Mouse (Mus musculus): Measurements from ENCODE around the gene Gak. TPM values are rescaled to one million over a fixed set of nuclear protein-coding genes. Genes with fewer than 3 reads are reported as not detected.

Gene Gak
- 10 to 100 TPM; 98.6 to 99.1 TPM for total RNA-seq (2021)

DNA sequence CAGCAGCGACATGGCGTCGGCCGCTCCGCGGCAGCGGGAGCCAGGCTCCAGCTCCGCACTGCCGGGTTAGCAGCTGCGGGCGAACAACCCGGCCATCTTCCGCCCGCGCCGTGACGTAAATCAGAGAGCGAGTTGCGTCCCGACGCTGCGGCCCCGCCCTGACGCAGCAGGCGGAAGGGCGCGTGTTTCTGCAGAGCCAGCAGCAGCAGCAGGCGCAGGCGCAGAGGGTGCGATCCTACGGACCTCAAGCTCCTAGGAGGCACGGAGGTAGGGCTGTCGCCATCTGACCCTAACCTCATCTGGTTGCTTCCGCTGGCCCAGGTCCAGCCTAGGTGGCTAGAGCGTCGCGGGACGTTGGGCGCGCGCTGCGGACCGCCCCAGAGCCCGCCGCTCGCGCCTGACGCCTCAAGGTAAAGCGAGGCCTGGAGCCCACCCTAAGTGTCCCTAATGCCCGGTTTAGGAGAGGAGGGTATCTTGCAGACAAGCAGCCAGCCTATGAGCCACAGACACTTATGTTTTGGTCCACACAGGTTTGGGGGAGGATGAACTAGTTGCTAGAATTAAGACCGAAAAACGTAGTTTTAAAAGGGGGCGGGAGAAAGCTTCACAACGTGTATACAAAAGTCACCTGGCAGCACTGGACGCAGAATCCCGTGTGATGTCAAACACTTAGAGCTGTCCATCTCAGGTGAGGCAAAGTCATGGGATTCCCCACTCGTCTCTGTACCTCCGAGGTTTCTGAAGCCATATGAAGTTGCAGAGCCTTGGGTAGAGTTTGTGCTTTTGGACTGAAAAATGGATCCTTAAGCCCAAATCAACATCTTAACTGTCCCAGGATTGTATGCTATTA is at the start of gene Gak, which contains the start of gene Tmem175:
Gene Gak (minus strand): TSS at position 122 of the 850 bp plus-strand sequence.
Gene Tmem175 (plus strand): TSS at position 137 of the 850 bp plus-strand sequence.
- intact Hi-C loops (cut with DNase I): no loop called here
- DNase-seq (ENCODE audit: low spot score in 2 of 2): peak; percentile 95 to 96

DNA sequence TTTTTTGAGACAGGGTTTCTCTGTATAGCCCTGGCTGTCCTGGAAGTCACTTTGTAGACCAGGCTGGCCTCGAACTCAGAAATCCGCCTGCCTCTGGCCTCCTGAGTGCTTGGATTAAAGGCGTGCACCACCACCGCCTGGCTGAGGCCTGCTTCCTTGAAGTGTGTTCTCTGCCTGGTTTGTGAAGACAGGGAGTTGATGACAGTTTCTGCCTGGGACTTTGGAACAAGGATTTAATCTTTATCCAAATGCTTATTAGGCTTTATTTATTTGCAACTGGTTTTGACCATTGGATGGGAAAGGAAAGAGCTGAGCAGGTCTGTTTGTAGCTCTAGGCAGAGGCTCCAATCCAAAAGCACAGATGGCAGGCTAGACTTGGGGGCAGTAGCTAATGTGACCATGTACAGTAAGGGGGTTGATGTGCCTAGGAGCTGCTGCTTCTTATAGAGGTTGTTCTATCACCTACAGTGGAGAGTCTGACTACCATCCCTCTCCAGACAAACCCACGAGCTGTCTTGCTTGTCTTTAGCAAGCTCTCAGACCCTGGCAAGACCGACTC is 48.8 kb upstream of the Gak start:
- intact Hi-C loops (cut with DNase I): loop anchor here (10.0 kb wide), 1 partner anchor 876 kb away; the partner anchor contains the start of gene Crlf2
- no peak for DNase-seq (ENCODE audit: low spot score in 2 of 2)

DNA sequence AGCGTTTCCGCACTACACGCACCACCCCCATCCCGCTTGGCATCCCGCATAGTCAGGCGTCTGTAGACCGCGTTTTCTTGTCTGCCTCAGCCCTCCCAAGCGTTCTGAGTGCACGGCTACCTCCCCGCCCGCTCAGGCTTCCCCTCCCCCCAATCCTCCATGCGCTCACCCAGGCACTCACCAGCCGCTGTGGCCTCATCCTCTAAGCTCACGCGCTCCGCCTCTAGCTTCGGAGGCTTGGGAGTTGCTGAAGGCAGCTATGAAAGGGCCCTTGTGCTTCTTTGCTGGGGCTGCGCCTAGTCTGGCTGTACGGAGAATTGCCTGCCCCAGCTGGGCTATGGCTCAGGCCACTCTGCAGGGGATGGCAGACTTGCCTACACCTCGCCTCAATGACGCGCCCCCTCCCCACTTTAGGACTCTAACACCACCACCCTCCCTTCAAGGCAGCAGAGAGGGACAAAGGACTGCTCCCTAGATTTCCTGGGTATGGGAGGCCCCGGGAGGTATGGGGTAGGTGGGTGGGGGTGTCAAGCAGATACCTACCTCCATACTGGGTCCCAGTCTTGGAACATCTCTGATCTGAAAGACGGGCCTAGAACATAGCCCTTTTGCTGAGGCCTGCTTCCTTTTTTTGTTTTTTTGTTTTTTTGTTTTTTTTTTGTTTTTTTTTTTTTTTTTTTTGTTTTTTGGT is 48.2 kb upstream of the Gak start:
- peak; percentile 82 to 92 for DNase-seq (ENCODE audit: low spot score in 2 of 2)
- intact Hi-C loops (cut with DNase I): loop anchor here (10.0 kb wide), 1 partner anchor 877 kb away; the partner anchor contains the start of gene Crlf2

DNA sequence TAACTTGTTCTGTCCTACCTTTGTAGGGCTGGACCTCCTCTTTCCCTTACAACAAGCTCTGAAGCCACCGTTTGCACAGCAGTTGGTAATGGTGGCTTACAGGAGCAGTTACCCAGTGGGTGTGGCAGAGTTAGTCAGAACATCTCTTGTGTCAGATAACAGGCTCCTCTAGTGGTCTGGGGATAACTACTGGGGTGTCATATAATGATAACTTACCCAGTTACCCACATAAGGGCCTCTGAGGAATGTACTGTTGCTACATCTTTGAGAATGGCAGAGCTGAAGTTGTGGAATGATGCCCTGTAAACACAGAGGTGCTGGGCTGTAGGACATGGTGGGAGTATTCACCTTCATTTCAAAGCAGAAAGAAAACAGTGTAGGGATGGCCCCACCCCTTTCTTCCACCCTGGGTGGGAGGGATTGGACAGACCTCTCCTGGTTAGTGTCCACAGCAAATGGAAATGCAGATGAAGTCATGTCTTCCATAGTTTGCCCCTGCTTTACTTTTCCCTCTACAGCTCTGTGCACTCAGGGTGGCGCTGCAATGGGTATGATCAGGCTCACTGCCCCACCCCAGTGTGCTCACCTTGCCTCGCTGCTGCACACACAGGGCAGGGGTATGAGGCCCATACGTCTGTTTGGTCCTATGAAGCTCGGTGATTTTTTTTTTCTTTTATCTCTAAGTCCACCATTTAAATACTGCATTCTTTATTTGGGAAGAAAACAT is 47.4 kb upstream of the Gak start:
- DNase-seq (ENCODE audit: low spot score in 2 of 2): no peak
- intact Hi-C loops (cut with DNase I): loop anchor here (10.0 kb wide), 1 partner anchor 878 kb away; the partner anchor contains the start of gene Crlf2

DNA sequence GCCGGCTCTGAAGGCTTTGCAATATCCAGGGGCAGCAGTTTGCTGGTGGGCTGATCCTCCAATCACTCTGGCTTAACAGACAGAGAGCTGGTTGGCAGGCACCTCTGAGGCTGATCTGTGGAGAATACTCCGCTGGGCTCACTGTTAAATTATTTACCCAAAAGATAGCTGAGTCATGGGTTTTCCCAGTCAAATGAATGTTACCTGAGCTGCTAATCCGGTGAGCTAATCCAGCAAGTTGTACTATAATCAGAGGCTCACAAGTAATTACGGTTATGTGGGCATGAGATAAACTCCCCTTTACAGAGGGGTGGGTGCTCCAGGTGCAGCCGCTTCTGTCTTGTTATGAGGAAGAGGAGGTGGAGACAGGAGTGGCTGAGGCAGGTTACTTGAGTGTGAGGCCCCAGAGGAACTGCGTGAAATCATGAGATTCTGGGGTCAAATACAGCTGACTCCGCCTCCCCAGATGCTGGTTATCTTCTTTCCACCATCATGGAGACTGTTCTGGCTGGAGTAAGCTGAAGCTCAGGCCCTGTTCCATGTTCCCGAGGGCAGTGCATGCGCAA is 45.8 kb upstream of the Gak start, which contains the start of gene Slc26a1:
Gene Slc26a1 (minus strand): TSS at position 319 of the 566 bp plus-strand sequence.
- no peak for DNase-seq (ENCODE audit: low spot score in 2 of 2)

DNA sequence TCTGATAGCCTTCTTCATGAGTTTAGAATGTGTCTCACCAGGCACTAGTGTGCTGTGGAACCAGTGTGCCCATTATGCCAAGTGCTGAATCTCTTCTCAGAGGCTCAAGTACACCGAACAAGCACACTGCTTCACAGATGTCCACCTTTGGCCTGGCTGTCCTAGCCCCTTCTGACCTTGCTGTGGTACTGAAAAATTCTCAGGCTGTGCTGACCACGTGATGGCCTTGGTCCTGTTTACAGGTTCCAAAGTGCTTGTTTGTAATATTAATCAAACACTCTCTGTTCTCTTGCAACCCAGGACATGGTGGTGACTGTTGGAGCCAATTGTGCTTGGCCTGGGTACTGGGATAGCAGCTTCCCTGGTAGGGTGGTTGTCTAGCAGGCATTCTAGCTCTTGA is 45.1 kb upstream of the Gak start:
- DNase-seq (ENCODE audit: low spot score in 2 of 2): no peak
- intact Hi-C loops (cut with DNase I): loop anchor here (10.0 kb wide), 1 partner anchor 880 kb away; the partner anchor contains the start of gene Crlf2

More for the DNA sequence above, 45.8 kb upstream of the Gak start, which contains the start of gene Slc26a1:
- intact Hi-C loops (cut with DNase I): loop anchor here (10.0 kb wide), 1 partner anchor 879 kb away; the partner anchor contains the start of gene Crlf2

DNA sequence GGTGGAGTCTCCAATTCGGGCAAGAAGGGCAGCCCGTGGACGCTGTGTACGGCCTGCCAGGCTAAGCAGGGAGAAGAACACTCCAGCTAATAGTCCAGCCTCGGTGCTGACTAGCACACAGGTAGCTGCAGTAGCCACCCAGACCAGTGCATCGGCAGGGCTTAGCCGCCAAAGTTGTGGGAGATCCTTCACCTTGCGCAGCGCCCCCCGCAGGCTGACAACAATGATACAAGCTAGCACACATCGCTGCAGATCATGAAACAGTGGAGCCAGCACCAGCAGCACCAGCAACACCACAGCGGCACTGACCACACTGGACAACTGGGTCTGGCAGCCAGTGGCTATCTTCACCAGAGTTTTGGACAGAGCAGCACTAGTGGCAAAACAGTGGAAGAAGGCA is 42.2 kb upstream of the Gak start:
- DNase-seq (ENCODE audit: low spot score in 2 of 2): no peak
- intact Hi-C loops (cut with DNase I): loop anchor here (2.0 to 10.0 kb wide), 2 partner anchors 55 to 883 kb away; partner anchors contain the start of gene Crlf2

DNA sequence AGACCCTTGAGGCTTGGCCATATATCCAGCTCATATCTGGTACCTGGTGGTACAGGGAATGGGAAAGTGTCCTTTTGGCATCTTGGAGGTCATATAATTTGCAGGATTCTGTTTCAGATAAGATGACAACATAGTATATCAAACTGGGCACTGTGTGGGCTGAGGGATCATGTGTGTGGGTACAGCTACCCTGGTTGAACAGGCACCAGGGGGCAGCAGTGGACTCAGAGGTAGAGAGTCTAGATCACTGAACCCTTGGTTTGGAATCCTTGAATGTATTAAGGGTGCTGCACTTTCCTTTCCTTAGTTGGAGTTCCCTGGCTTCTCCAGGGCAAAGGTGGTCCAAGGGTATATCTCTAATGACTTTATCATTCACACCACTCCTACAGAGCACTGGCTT is 41.2 kb upstream of the Gak start:
- DNase-seq (ENCODE audit: low spot score in 2 of 2): no peak
- intact Hi-C loops (cut with DNase I): loop anchor here (2.0 to 10.0 kb wide), 2 partner anchors 56 to 884 kb away; partner anchors contain the start of gene Crlf2

DNA sequence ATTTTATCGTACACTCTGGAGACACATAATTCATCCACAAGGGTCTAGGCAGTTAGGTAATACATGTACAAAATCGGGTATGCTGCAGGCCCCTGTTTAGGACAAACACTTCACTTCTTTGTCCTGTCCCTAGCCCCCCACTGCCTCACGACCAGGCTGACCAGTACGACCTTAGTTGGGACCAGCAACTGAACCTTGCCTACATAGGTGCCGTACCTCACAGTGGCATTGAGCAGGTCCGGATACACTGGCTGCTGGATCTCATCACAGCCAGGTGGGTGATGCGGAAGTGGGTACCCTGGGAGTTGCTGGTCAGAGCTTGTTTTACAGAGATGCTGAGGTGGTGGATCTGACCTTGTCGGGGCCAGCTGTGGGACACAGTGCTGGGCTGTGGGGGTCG is 40.4 kb upstream of the Gak start:
- intact Hi-C loops (cut with DNase I): loop anchor here (2.0 to 10.0 kb wide), 2 partner anchors 57 to 885 kb away; partner anchors contain the start of gene Crlf2

DNA sequence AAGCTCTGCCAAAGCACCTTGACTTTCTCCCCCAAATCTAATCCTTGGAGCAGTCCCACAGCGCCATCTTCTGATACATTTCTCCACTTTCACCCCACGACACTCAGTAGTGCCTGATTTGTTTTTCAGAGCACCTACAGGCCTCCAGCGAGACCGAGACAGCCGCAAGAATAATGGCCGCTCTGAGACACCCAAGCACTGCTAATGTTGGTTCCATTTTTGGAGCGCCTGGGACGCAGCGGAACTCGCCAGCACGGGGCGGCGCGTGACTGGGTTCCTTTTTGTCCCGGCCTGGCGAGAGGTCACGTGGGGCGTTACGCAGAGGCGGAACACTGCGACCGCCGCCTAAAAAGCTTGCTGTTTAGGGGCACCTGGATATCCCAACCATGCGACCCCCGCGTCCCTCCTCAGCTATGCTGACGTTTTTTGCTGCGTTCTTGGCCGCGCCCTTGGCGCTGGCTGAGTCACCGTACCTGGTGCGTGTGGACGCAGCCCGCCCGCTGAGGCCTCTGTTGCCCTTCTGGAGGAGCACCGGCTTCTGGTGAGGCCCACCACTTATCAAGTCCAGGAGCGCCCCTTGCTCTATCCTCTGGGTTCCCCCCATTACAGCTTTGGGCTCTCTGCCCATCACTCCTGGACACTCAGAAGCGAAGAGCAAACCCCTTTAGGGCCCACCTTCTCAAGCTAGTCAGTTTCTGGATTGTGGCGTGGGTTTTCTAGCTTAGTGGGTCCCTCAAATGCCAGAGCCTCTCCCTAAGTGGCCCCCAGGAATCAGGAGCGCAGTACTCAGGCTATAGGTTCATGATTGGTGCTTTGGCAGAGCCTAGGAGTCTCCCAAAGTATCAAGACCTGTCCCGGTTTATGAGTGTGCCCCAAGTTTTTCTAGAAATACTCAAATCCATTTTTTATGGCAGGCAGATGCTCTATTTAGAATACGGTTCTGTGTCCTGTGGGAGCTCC is 39.7 kb upstream of the Gak start, which contains the start of gene Dgkq:
Gene Dgkq (minus strand): TSS at position 696 of the 960 bp plus-strand sequence.
- DNase-seq (ENCODE audit: low spot score in 2 of 2): peak; percentile 89 to 93
- intact Hi-C loops (cut with DNase I): no loop called here

More for the DNA sequence above, 40.4 kb upstream of the Gak start:
- no peak for DNase-seq (ENCODE audit: low spot score in 2 of 2)

DNA sequence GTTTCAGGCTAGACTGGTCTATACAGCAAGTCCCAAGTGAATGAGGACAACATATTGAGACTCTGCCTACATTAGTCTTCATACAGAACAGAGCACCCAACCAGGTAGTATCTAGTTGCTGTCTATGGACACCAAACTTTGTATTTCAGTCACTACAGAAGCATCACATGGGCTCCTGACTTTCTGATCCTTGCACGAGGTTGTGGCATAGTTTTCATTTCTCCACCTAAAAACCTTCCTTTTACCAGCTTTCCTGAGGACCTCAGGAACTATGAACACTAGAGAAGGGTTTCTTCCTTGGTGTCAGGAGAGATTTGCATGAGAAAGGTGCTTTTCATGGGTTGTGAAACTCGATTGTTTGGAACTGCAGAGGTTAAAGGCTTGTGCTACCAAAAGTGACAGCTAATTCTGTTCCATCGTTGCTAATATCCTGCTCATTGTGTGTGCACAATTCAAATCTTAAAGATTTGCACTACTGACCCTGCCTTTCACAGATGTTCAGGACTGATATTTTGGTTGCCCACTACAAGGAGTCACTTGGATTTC is 38.9 kb upstream of the Gak start:
- no peak for DNase-seq (ENCODE audit: low spot score in 2 of 2)
- intact Hi-C loops (cut with DNase I): no loop called here

DNA sequence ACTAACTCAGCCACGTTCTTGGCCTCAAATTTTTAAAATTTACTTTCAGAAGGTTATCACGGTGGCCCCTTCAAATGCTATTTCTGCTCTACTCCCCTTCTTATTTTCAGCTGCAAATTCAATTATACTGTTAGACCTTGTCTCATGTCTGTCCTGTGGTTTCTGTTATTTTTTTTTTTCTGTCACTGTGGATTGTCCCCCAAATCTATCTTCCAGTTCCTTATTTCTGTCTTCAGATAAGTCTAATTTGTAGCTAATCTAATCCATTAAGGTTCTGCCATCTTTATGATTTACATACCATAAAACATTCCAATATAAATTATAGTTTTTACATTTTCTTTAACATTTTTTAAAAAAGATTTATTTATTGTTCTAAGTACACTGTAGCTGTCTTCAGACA is 37.8 kb upstream of the Gak start:
- no peak for DNase-seq (ENCODE audit: low spot score in 2 of 2)
- intact Hi-C loops (cut with DNase I): no loop called here

DNA sequence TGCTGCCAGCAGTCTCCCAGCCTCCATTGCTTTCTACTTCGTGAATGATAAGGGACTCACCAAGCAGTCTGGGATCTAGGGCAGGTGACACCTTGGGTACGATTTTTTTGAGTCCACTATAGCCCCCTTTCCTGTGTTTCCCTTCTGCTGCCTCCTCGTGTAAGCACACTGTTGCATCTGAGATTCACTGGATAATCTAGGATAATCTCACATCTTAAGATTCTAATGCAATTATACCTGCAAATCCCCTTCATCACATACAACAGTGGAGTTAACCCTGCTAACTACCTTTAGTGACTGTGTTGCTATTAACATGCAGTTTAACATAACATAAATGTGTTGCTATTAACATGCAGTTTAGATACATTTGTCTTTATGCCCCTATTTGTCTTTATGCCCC is 35.5 kb upstream of the Gak start:
- no peak for DNase-seq (ENCODE audit: low spot score in 2 of 2)
- intact Hi-C loops (cut with DNase I): no loop called here

DNA sequence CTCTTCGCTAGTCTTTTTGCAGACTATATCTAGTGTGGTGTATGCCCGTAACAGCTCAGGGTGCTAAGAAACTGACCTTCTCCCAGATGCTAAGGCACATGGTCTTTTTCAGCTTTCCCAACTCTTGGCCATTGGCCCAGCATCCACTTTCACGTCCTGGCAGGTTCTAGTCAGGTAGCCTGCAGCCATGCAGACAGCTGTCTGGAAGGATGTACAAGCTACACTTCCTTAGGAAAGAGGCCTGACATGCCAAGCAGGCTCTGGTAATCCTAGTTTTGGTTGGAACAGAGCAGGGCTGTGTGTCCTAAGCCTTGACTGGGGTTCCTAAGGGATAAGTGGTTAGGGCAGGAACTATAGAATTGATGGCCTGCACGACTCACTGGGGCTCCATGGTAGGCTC is 33.2 kb upstream of the Gak start:
- DNase-seq (ENCODE audit: low spot score in 2 of 2): no peak
- intact Hi-C loops (cut with DNase I): no loop called here

DNA sequence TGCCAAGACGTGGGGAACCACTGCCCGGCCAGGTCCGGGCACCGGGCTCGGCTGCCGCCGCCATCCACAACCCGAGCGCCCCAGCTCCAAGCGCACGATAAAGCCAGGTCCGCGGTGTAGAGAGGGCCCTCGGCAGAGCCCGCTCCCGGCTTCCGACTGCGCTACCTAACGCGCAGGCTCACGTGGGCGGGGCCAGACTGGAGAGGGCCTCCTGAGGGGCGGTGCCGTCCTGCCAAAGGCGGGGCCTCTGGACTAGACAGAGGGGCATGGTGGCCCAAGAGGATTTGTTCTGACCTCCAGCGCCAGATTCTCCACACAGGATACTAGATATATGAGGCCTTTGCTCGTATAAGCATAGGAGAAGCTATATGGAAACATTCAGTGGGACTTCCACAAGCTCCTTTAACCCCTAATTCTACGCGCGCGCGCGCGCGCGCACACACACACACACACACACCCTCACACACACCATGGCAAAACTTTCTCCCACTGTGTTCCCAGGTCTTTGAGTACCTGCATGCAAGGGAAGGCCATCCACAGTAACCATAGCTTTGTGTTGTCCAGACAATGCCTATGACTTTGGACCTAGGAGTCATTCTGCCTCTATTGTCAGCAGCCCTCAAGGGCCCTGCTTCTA is 31.2 kb upstream of the Gak start:
- peak; percentile 89 to 93 for DNase-seq (ENCODE audit: low spot score in 2 of 2)
- intact Hi-C loops (cut with DNase I): no loop called here

DNA sequence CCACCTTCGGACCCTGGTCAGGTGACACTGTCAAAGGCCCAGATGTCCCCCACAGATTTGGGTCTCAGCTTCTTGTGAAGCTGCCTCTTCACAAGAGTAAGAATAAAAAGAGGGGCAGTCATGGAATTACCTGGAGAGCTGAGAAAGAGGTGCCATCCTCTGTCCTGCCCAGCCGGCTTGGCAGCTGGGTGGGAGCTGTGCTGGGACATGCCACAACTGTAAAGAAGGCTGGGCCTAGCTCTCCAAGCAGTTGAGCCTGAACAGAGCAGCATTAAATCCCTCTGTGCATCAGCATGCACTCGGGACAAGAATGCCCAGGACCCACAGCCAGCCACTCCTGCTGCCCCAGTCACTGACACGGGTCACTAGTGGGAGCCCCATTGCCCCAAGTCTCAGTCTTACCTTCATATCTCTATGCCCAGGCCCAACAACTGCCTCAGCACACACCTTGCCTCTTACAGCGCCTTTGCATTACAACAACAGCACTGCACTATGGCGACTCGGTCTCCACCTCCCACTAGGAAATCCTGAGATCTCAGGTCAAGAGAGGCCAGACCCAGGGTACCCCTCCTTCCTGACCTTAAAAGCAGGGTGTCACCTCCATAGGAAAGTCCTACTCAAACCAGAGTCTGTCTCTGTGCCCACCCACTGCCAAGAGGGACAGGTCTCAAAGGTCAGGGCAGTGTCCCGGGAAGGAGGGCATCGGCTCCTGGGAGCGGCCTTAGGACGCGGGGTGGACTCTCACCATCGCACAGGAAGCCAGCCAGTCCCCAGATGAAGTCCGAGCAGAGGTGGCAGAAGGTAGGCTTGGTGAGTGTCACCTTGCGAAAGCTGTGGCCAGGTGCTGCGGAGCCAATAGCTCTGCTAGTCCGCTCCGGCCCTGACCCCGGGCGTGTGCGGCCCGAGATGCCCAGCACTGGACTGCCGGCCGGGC is 30.4 kb upstream of the Gak start, which contains the start of gene Idua:
Gene Idua (plus strand): TSS at position 634 of the 934 bp plus-strand sequence.
- intact Hi-C loops (cut with DNase I): no loop called here

More for the DNA sequence above, 30.4 kb upstream of the Gak start, which contains the start of gene Idua:
- DNase-seq (ENCODE audit: low spot score in 2 of 2): no peak
